Mouse (Mus musculus) hindbrain, embryonic 14.5 days (tissue): ENCODE measurements around the gene Renbp. TPM values are rescaled to one million over a fixed set of nuclear protein-coding genes. Genes with fewer than 3 reads are reported as not detected.
A peak's percentile ranks its signal among the peaks of the same experiment; 100 is the strongest.

Experiments used
- ATAC-seq: fragments of 200-750 bp; cut with Nextera tagmentation; 2 replicates; pipeline ENCODE4 v1.8.0; 2017; ENCODE audit warnings: moderate number of reproducible peaks, mild to moderate bottlenecking, moderate TSS enrichment, moderate library complexity; ENCODE audit not compliant: low FRiP score
- DNase-seq: peaks from one replicate; pipeline ENCODE4 v3.0.0-alpha.2; 2015; ENCODE audit warnings: low spot score
- H3K27ac ChIP-seq: fragments of 300-500 bp; sonication (generic); 2 replicates; pipeline ENCODE4 v1.5.1; 2014; ENCODE audit warnings: mild to moderate bottlenecking, moderate library complexity
- H3K27me3 ChIP-seq: fragments of 300-500 bp; sonication (generic); 2 replicates; pipeline ENCODE4 v1.6.1; 2014; ENCODE audit warnings: mild to moderate bottlenecking, low read length, mixed read lengths; ENCODE audit not compliant: control insufficient read depth, insufficient read depth
- H3K36me3 ChIP-seq: fragments of 300-500 bp; sonication (generic); replicated peaks from 2 replicates; pipeline ENCODE4 v1.6.1; 2014; ENCODE audit not compliant: control insufficient read depth, insufficient read depth
- H3K4me1 ChIP-seq: fragments of 300-500 bp; sonication (generic); replicated peaks from 2 replicates; pipeline ENCODE4 v1.6.1; 2014; ENCODE audit warnings: antibody characterized with exemption, low read length, mixed read lengths; ENCODE audit not compliant: control insufficient read depth, insufficient read depth
- H3K4me2 ChIP-seq: fragments of 300-500 bp; sonication (generic); replicated peaks from 2 replicates; pipeline ENCODE4 v1.6.1; 2014; ENCODE audit warnings: mild to moderate bottlenecking, moderate library complexity
- H3K4me3 ChIP-seq: fragments of 300-500 bp; sonication (generic); replicated peaks from 2 replicates; pipeline ENCODE4 v1.5.1; 2014; ENCODE audit warnings: mild to moderate bottlenecking, low read length
- H3K9ac ChIP-seq: fragments of 300-500 bp; sonication (generic); 2 replicates; pipeline ENCODE4 v1.6.1; 2014
- H3K9me3 ChIP-seq: fragments of 300-500 bp; sonication (generic); 2 replicates; pipeline ENCODE4 v1.6.1; 2016; ENCODE audit warnings: low read length; ENCODE audit not compliant: control insufficient read depth
- WGBS: fragments of 180-500 bp; shearing (Covaris S2); extraction: QIAGEN DNeasy Blood & Tissue Kit; methylation state at CpG from one replicate; pipeline ENCODE4 v1.1.7; 2014; 5-methylcytosine and 5-hydroxymethylcytosine counted together
- polyA plus RNA-seq: library from polyadenylated mRNA; unstranded; fragments of >200 nt; fragmentation: Nextera tagmentation; extraction: Ambion mirVana; gene quantifications from 2 replicates; pipeline ENCODE4 v1.2.1, GENCODE M21; 2014

Renbp gene
- polyA plus RNA-seq: 11.3 and 15.4 TPM in 2 replicates

DNA sequence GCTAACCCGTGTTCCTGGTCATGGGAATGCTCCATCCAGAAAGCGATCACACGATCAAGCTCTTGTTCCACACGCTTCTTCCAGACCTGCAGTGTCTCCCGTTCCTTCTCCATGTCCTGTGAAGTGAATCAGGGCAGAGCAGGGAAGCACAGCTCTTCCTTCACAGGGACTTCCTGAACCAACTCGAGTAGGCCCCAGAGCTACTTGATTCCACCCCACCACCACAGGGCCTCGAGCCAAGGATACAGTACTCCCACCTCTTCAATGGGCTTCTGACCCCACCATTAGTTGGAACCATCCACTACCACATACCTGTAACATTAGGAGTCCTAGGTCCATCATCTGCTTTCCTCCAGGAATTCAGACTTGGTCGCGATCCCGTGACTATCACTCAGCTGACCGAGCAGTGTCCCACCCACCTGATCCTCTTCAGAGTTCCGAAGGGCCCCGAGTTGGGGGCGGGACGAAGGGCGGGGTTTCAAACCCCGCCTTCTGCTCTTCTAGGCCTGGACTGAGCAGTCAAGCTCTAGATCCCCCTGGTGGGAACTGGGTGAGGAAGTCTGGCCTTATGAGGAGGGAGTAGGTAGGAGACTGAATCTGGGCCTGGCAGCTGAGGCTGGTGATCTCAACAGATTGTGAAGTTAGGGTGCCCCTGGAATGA is at the start of gene Renbp:
Gene Renbp, minus strand, starts transcription at position 449 of the 661 bp plus-strand sequence.
- Histone ChIP-seq H3K4me2 (peak within 1 kb of the TSS; percentile 17; the same call in 1 of the 2 replicates), H3K27me3 (no peaks in the 10 kb centered on the region), H3K9ac (no peak within 1 kb of the TSS), H3K27ac (no peak within 1 kb of the TSS), H3K4me3 (no peak within 1 kb of the TSS), H3K4me1 (no peaks in the 10 kb centered on the region), H3K9me3 (no peaks in the 10 kb centered on the region), H3K36me3 (no peaks in the 10 kb centered on the region)
- WGBS: 43% methylated on average over 17 of the region's 17 CpGs
- DNase-seq (no peak), ATAC-seq (peak; percentile 60; the same call in 1 of the 2 replicates)

DNA sequence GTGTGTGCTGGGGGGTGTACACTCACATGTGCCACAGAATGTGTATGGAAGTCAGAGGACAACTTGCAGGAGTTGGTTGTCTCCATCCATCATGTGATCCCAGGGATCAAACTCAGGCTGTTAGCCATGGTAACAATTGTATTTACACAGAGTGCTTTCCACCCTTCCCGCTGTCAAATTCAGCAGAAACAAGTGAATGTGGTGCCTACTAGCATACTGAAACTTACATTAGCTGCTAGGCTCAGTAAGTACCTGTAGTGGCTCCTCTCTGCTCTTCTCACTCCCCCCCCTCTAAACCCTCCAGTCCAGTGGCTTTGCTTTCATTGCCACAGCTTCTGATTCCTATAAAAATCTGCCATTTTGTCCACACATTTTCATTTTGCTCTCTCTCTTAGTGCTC is 47.1 kb upstream of the Renbp start:
- H3K27ac ChIP-seq: no peak overlapping the region
- H3K27me3 ChIP-seq: no peaks in the 10 kb centered on the region

DNA sequence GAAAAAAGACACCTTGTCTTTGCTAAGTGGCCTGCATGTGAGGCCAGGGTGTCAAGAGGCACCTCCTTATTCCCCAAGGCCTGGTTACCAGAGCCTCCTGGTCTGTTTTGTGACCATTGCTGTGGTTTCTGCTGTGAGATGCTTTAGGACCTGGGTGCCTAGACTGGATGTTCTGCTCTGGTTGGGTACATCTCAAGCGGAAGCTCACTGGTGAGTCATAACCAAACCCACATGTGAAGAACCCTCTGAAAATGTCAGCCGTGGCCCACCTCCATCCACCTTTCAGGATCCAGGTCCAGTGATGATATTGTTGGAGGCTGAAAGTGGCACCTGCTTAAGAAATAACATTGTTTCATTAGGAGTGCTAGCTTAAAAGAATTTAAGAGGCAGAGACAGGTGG is 45.6 kb upstream of the Renbp start:
- WGBS: 98% methylated on average over 2 of the region's 2 CpGs
- no peak for ATAC-seq
- no peak overlapping the region for H3K27ac ChIP-seq
- no peaks in the 10 kb centered on the region for H3K4me1 ChIP-seq
- no peak for DNase-seq
- H3K4me3 ChIP-seq: no peak overlapping the region
- no peak overlapping the region for H3K4me2 ChIP-seq
- no peaks in the 10 kb centered on the region for H3K27me3 ChIP-seq
- no peak overlapping the region for H3K9ac ChIP-seq
- H3K36me3 ChIP-seq: no peaks in the 10 kb centered on the region
- no peaks in the 10 kb centered on the region for H3K9me3 ChIP-seq

More for the DNA sequence above, 47.1 kb upstream of the Renbp start:
- Histone ChIP-seq H3K4me3 (no peak overlapping the region), H3K4me1 (no peaks in the 10 kb centered on the region), H3K36me3 (no peaks in the 10 kb centered on the region), H3K4me2 (no peak overlapping the region), H3K9ac (no peak overlapping the region), H3K9me3 (no peaks in the 10 kb centered on the region)
- DNase-seq (no peak), ATAC-seq (no peak)
- 100% methylated on average over 1 of the region's 1 CpGs for WGBS

DNA sequence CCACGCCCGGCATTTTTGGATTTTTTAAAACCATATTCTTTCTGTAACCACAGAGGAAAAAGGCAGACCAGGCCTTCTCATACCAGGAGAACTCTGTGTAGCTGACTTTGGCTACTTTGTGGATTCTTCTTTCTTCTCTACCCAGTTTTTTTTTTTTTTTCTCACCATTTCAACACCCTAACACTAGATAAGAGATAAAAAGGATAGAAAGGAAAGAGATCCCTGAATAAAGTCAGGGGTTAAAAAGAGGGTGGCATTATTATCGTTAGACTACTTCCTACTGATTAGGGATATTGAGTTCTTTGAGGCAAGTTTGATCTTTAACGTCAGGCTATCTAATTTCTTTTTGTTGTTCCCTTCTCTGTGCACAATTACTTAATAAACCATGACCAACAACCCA is 42.1 kb upstream of the Renbp start:
- WGBS: 81% methylated on average over 4 of the region's 4 CpGs

GRCm38 (mm10) chrX:73970781-73971180 is 40.1 kb upstream of the Renbp start:
- DNase-seq: no peak
- Histone ChIP-seq H3K4me1 (no peaks in the 10 kb centered on the region), H3K9me3 (no peaks in the 10 kb centered on the region), H3K36me3 (no peaks in the 10 kb centered on the region), H3K4me3 (no peak overlapping the region), H3K9ac (no peak overlapping the region), H3K4me2 (no peak overlapping the region), H3K27me3 (no peaks in the 10 kb centered on the region), H3K27ac (no peak overlapping the region)
- no peak for ATAC-seq

More for the DNA sequence above, 42.1 kb upstream of the Renbp start:
- H3K27me3 ChIP-seq: no peaks in the 10 kb centered on the region
- H3K9ac ChIP-seq: no peak overlapping the region
- no peaks in the 10 kb centered on the region for H3K9me3 ChIP-seq
- no peaks in the 10 kb centered on the region for H3K36me3 ChIP-seq
- H3K4me3 ChIP-seq: no peak overlapping the region
- no peak overlapping the region for H3K4me2 ChIP-seq
- no peak for DNase-seq
- ATAC-seq: no peak
- no peak overlapping the region for H3K27ac ChIP-seq
- no peaks in the 10 kb centered on the region for H3K4me1 ChIP-seq

DNA sequence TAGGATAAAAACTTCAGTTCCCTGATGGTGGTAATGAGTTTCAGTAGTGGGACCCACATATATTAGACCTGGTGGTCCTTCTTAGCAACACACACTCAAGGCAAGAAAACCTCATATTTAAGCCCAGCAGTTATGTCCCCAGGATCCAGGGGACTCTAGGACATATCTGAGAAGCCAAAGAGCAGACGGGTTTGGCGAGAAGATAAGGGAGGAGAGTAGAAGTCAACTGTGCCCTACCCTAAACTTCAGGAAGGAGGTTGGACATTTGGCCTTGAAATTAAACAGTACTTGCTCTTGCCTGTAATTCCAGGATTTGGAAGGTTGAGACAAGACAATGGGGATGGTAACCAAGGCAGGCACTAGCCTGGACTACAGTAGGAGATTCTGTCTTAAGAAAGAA is 39.1 kb upstream of the Renbp start:
- 78% methylated on average over 2 of the region's 2 CpGs for WGBS
- no peaks in the 10 kb centered on the region for H3K4me1 ChIP-seq
- H3K9ac ChIP-seq: no peak overlapping the region
- H3K4me3 ChIP-seq: no peak overlapping the region
- no peak overlapping the region for H3K27ac ChIP-seq
- H3K36me3 ChIP-seq: no peaks in the 10 kb centered on the region
- H3K27me3 ChIP-seq: no peaks in the 10 kb centered on the region
- no peak for ATAC-seq
- no peak for DNase-seq
- H3K9me3 ChIP-seq: no peaks in the 10 kb centered on the region
- H3K4me2 ChIP-seq: no peak overlapping the region

DNA sequence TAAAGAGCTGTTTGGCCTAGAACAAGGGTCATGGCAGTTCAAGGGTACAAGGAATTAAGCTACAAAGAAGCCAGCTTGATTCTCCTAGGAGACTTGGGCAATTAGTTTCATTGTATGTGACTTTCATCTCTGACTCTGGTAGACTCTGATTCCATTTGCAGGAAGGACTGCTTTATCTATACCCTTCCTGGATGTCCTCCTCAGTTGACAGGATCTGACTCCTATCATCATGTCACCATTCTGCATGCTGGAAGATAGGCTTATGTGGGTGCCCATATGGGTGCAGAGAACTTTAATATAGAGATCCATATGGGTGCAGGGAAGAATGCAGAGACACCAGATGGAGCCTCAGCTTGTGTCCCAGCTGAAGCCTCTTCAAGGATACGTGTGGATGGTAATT is 38.5 kb upstream of the Renbp start:
- DNase-seq (no peak), ATAC-seq (no peak)
- H3K9me3 ChIP-seq: no peaks in the 10 kb centered on the region
- 57% methylated on average over 1 of the region's 1 CpGs for WGBS
- H3K4me3 ChIP-seq: no peak overlapping the region
- H3K4me2 ChIP-seq: no peak overlapping the region
- no peaks in the 10 kb centered on the region for H3K36me3 ChIP-seq
- no peak overlapping the region for H3K27ac ChIP-seq
- no peak overlapping the region for H3K9ac ChIP-seq
- H3K4me1 ChIP-seq: peaks cover 5% of the 10 kb centered on the region
- no peaks in the 10 kb centered on the region for H3K27me3 ChIP-seq

- H3K27ac ChIP-seq: peak overlapping the region; percentile 99
- H3K4me3 ChIP-seq: peak overlapping the region; percentile 68
- 11% methylated on average over 55 of the region's 60 CpGs for WGBS
- DNase-seq: peak; percentile 85
- H3K4me1 ChIP-seq: peaks cover 21% of the 10 kb centered on the region
- H3K27me3 ChIP-seq: no peaks in the 10 kb centered on the region
- H3K9me3 ChIP-seq: no peaks in the 10 kb centered on the region
- ATAC-seq: peak; percentile 89
- H3K36me3 ChIP-seq: no peaks in the 10 kb centered on the region
- H3K9ac ChIP-seq: peak overlapping the region; percentile 79
- peak overlapping the region; percentile 73 for H3K4me2 ChIP-seq
Observed at GRCm38 (mm10) chrX:73967177-73968075, 36.8 kb upstream of the Renbp start.
